Mouse (Mus musculus) frontal cortex, adult 2 months (tissue): ENCODE measurements around the gene Hist1h4d. TPM values are rescaled to one million over a fixed set of nuclear protein-coding genes. Genes with fewer than 3 reads are reported as not detected.
A peak's percentile ranks its signal among the peaks of the same experiment; 100 is the strongest.
"Not testable (repeated sequence)": the region's sequence is repeated elsewhere in the genome, so short reads cannot be mapped to it uniquely, and the experiment has no call there.

Source experiments
- DNase-seq, 2 experiments: peaks; one replicate each; pipeline ENCODE4 v3.0.0; 2022; ENCODE audit warnings: low spot score in 1 of 2; ENCODE audit errors: extremely low spot score in 1 of 2
- polyA plus RNA-seq: library from polyadenylated mRNA; depleted of rRNA; stranded (reverse); fragments of >200 nt; gene quantifications from 2 replicates; pipeline ENCODE4 v1.2.3, GENCODE M21; 2012

The Hist1h4d gene
- polyA plus RNA-seq, 1 experiment = 3.4 TPM

- no peak for DNase-seq
These were observed 9.0 kb upstream of the Hist1h4d start for GRCm38 (mm10) chr13:23572218-23573033.

- DNase-seq = not testable (repeated sequence)
These were observed 8.1 kb upstream of the Hist1h4d start for GRCm38 (mm10) chr13:23573034-23573897.

- DNase-seq = peak; percentile 98
These were observed 7.4 kb upstream of the Hist1h4d start, which contains the start of the genes Hist1h2bf and Hist1h2ad for GRCm38 (mm10) chr13:23573898-23574524. TSS of gene Hist1h2bf (minus strand) at chr13:23574196. TSS of gene Hist1h2ad (plus strand) at chr13:23574381.

- DNase-seq = not testable (repeated sequence)
These were observed 6.7 kb upstream of the Hist1h4d start for GRCm38 (mm10) chr13:23574546-23575170.

- peak; percentile 72 to 89 for DNase-seq
These were observed 6.0 kb upstream of the Hist1h4d start, which contains the start of gene Hist1h3d for GRCm38 (mm10) chr13:23575271-23575851. TSS of gene Hist1h3d (plus strand) at chr13:23575763.

- not testable (repeated sequence) for DNase-seq
These were observed 5.5 kb upstream of the Hist1h4d start for GRCm38 (mm10) chr13:23575864-23576313.

- no peak for DNase-seq
These were observed 5.0 kb upstream of the Hist1h4d start for GRCm38 (mm10) chr13:23576351-23576881.

GRCm38 (mm10) chr13:23576906-23577639, 4.3 kb upstream of the Hist1h4d start:
- DNase-seq = no peak

GRCm38 (mm10) chr13:23577835-23578234, 3.6 kb upstream of the Hist1h4d start:
- DNase-seq = no peak

GRCm38 (mm10) chr13:23582219-23583056, 1.0 kb downstream of the Hist1h4d start:
- no peak for DNase-seq

- DNase-seq = no peak
These were observed 2.1 kb downstream of the Hist1h4d start for GRCm38 (mm10) chr13:23583387-23584068.

GRCm38 (mm10) chr13:23584331-23584730, 2.9 kb downstream of the Hist1h4d start:
- no peak for DNase-seq

GRCm38 (mm10) chr13:23585029-23585441, 3.6 kb downstream of the Hist1h4d start:
- peak; percentile 56 to 78 for DNase-seq

- DNase-seq = peak; percentile 77 to 95
These were observed 4.2 kb downstream of the Hist1h4d start for GRCm38 (mm10) chr13:23585442-23586098.

- no peak for DNase-seq
These were observed 4.9 kb downstream of the Hist1h4d start for GRCm38 (mm10) chr13:23586099-23586939.

GRCm38 (mm10) chr13:23586940-23587225, 5.5 kb downstream of the Hist1h4d start:
- no peak for DNase-seq
